Mouse (Mus musculus): Measurements from ENCODE around the gene Trappc3l. TPM values are rescaled to one million over a fixed set of nuclear protein-coding genes. Genes with fewer than 3 reads are reported as not detected.
"Not testable (repeated sequence)": the region's sequence is repeated elsewhere in the genome, so short reads cannot be mapped to it uniquely, and the experiment has no call there.

Trappc3l gene
- polyA plus RNA-seq (2014; fragmentation: Nextera tagmentation; extraction: Ambion mirVana), result not detected in 2 replicates

- 77% methylated on average over 3 of the region's 3 CpGs for WGBS
- H3K27ac ChIP-seq (replicated peaks; ENCODE audit: low read depth, low read length), result no peak within 1 kb of the TSS
- H3K9ac ChIP-seq (replicated peaks; ENCODE audit: low read length), result no peak within 1 kb of the TSS
- no peaks in the 10 kb centered on the region for H3K36me3 ChIP-seq (ENCODE audit: control insufficient read depth, insufficient read depth, low read length)
- H3K4me1 ChIP-seq (ENCODE audit: control insufficient read depth, insufficient read depth, low read length), result no peaks in the 10 kb centered on the region
- no peaks in the 10 kb centered on the region for H3K27me3 ChIP-seq (ENCODE audit: control insufficient read depth, insufficient read depth, low read length)
- DNase-seq, result peak; percentile 2
- H3K4me2 ChIP-seq (ENCODE audit: low read length), result no peak within 1 kb of the TSS
- ATAC-seq (ENCODE audit: low FRiP score, low TSS enrichment), result no peak
- no peaks in the 10 kb centered on the region for H3K9me3 ChIP-seq (ENCODE audit: control insufficient read depth, low read length)
- no peak within 1 kb of the TSS for H3K4me3 ChIP-seq (replicated peaks; ENCODE audit: low read depth, low read length)
Measured at GRCm38 (mm10) chr10:34037401-34037800, at the start of gene Trappc3l. Trappc3l (plus strand) TSS chr10:34037597.

GRCm38 (mm10) chr10:33996686-33997085 lies 40.7 kb upstream of the Trappc3l start:
- H3K9ac ChIP-seq (replicated peaks; ENCODE audit: low read length); H3K4me2 ChIP-seq (ENCODE audit: low read length); H3K27ac ChIP-seq (replicated peaks; ENCODE audit: low read depth, low read length); H3K4me1 ChIP-seq (ENCODE audit: control insufficient read depth, insufficient read depth, low read length); H3K27me3 ChIP-seq (ENCODE audit: control insufficient read depth, insufficient read depth, low read length); DNase-seq; H3K9me3 ChIP-seq (ENCODE audit: control insufficient read depth, low read length); H3K4me3 ChIP-seq (replicated peaks; ENCODE audit: low read depth, low read length); ATAC-seq (ENCODE audit: low FRiP score, low TSS enrichment): not testable (repeated sequence)
- H3K36me3 ChIP-seq (ENCODE audit: control insufficient read depth, insufficient read depth, low read length), result peaks cover 77% of the 10 kb centered on the region
- WGBS, result 94% methylated on average over 6 of the region's 8 CpGs

- Histone ChIP-seq H3K36me3 (ENCODE audit: control insufficient read depth, insufficient read depth, low read length) (peaks cover 77% of the 10 kb centered on the region), H3K9ac (replicated peaks; ENCODE audit: low read length) (no peak overlapping the region), H3K27me3 (ENCODE audit: control insufficient read depth, insufficient read depth, low read length) (no peaks in the 10 kb centered on the region), H3K4me1 (ENCODE audit: control insufficient read depth, insufficient read depth, low read length) (no peaks in the 10 kb centered on the region), H3K4me2 (ENCODE audit: low read length) (no peak overlapping the region), H3K4me3 (replicated peaks; ENCODE audit: low read depth, low read length) (no peak overlapping the region), H3K27ac (replicated peaks; ENCODE audit: low read depth, low read length) (no peak overlapping the region), H3K9me3 (ENCODE audit: control insufficient read depth, low read length) (no peaks in the 10 kb centered on the region)
- DNase-seq, result no peak
- no peak for ATAC-seq (ENCODE audit: low FRiP score, low TSS enrichment)
Measured at GRCm38 (mm10) chr10:33998397-33998796, 39.0 kb upstream of the Trappc3l start.

GRCm38 (mm10) chr10:34012581-34012980 lies 24.8 kb upstream of the Trappc3l start:
- no peak overlapping the region for H3K4me3 ChIP-seq (replicated peaks; ENCODE audit: low read depth, low read length)
- no peaks in the 10 kb centered on the region for H3K27me3 ChIP-seq (ENCODE audit: control insufficient read depth, insufficient read depth, low read length)
- peaks cover 25% of the 10 kb centered on the region for H3K36me3 ChIP-seq (ENCODE audit: control insufficient read depth, insufficient read depth, low read length)
- H3K27ac ChIP-seq (replicated peaks; ENCODE audit: low read depth, low read length), result no peak overlapping the region
- no peaks in the 10 kb centered on the region for H3K4me1 ChIP-seq (ENCODE audit: control insufficient read depth, insufficient read depth, low read length)
- ATAC-seq (ENCODE audit: low FRiP score, low TSS enrichment), result no peak
- H3K4me2 ChIP-seq (ENCODE audit: low read length), result no peak overlapping the region
- WGBS, result 96% methylated on average over 4 of the region's 4 CpGs
- DNase-seq, result no peak
- H3K9me3 ChIP-seq (ENCODE audit: control insufficient read depth, low read length), result no peaks in the 10 kb centered on the region
- H3K9ac ChIP-seq (replicated peaks; ENCODE audit: low read length), result no peak overlapping the region

- Histone ChIP-seq H3K27me3 (ENCODE audit: control insufficient read depth, insufficient read depth, low read length) (no peaks in the 10 kb centered on the region), H3K9me3 (ENCODE audit: control insufficient read depth, low read length) (no peaks in the 10 kb centered on the region), H3K9ac (replicated peaks; ENCODE audit: low read length) (no peak overlapping the region), H3K4me1 (ENCODE audit: control insufficient read depth, insufficient read depth, low read length) (peaks cover 6% of the 10 kb centered on the region), H3K27ac (replicated peaks; ENCODE audit: low read depth, low read length) (no peak overlapping the region), H3K4me2 (ENCODE audit: low read length) (no peak overlapping the region), H3K4me3 (replicated peaks; ENCODE audit: low read depth, low read length) (no peak overlapping the region), H3K36me3 (ENCODE audit: control insufficient read depth, insufficient read depth, low read length) (peaks cover 19% of the 10 kb centered on the region)
- 82% methylated on average over 2 of the region's 2 CpGs for WGBS
- DNase-seq, result no peak
- no peak for ATAC-seq (ENCODE audit: low FRiP score, low TSS enrichment)
Measured at GRCm38 (mm10) chr10:34013241-34013640, 24.2 kb upstream of the Trappc3l start.

GRCm38 (mm10) chr10:34018746-34019301 lies 18.6 kb upstream of the Trappc3l start:
- no peak; the same call in 1 of the 2 replicates for ATAC-seq (ENCODE audit: low FRiP score, low TSS enrichment)
- under 1% methylated on average over 21 of the region's 21 CpGs for WGBS

GRCm38 (mm10) chr10:34019302-34020075 lies 17.9 kb upstream of the Trappc3l start, which contains the start of gene Rwdd1:
Rwdd1 (minus strand) TSS chr10:34019624.
- peak within 1 kb of the TSS; percentile 91 for H3K4me3 ChIP-seq (replicated peaks; ENCODE audit: low read depth, low read length)
- ATAC-seq (ENCODE audit: low FRiP score, low TSS enrichment), result peak; percentile 100
- H3K36me3 ChIP-seq (ENCODE audit: control insufficient read depth, insufficient read depth, low read length), result no peaks in the 10 kb centered on the region
- peaks cover 14% of the 10 kb centered on the region for H3K4me1 ChIP-seq (ENCODE audit: control insufficient read depth, insufficient read depth, low read length)
- H3K27me3 ChIP-seq (ENCODE audit: control insufficient read depth, insufficient read depth, low read length), result no peaks in the 10 kb centered on the region
- under 1% methylated on average over 82 of the region's 82 CpGs for WGBS
- H3K4me2 ChIP-seq (ENCODE audit: low read length), result peak within 1 kb of the TSS; percentile 77
- peak within 1 kb of the TSS; percentile 89 for H3K9ac ChIP-seq (replicated peaks; ENCODE audit: low read length)
- peak; percentile 98 for DNase-seq
- H3K9me3 ChIP-seq (ENCODE audit: control insufficient read depth, low read length), result no peaks in the 10 kb centered on the region
- H3K27ac ChIP-seq (replicated peaks; ENCODE audit: low read depth, low read length), result peak within 1 kb of the TSS; percentile 93

More at GRCm38 (mm10) chr10:34018746-34019301, 18.6 kb upstream of the Trappc3l start:
- H3K36me3 ChIP-seq (ENCODE audit: control insufficient read depth, insufficient read depth, low read length), result no peaks in the 10 kb centered on the region
- H3K27ac ChIP-seq (replicated peaks; ENCODE audit: low read depth, low read length), result peak overlapping the region; percentile 93
- no peaks in the 10 kb centered on the region for H3K27me3 ChIP-seq (ENCODE audit: control insufficient read depth, insufficient read depth, low read length)
- peak overlapping the region; percentile 89 for H3K9ac ChIP-seq (replicated peaks; ENCODE audit: low read length)
- peak overlapping the region; percentile 91 for H3K4me3 ChIP-seq (replicated peaks; ENCODE audit: low read depth, low read length)
- no peaks in the 10 kb centered on the region for H3K9me3 ChIP-seq (ENCODE audit: control insufficient read depth, low read length)
- DNase-seq, result peak; percentile 58
- H3K4me1 ChIP-seq (ENCODE audit: control insufficient read depth, insufficient read depth, low read length), result peaks cover 14% of the 10 kb centered on the region
- peak overlapping the region; percentile 77 for H3K4me2 ChIP-seq (ENCODE audit: low read length)

GRCm38 (mm10) chr10:34030322-34030721 lies 7.1 kb upstream of the Trappc3l start:
- H3K9ac ChIP-seq (replicated peaks; ENCODE audit: low read length), result no peak overlapping the region
- 80% methylated on average over 5 of the region's 5 CpGs for WGBS
- no peak overlapping the region for H3K27ac ChIP-seq (replicated peaks; ENCODE audit: low read depth, low read length)
- no peak overlapping the region for H3K4me2 ChIP-seq (ENCODE audit: low read length)
- no peaks in the 10 kb centered on the region for H3K4me1 ChIP-seq (ENCODE audit: control insufficient read depth, insufficient read depth, low read length)
- H3K36me3 ChIP-seq (ENCODE audit: control insufficient read depth, insufficient read depth, low read length), result no peaks in the 10 kb centered on the region
- H3K27me3 ChIP-seq (ENCODE audit: control insufficient read depth, insufficient read depth, low read length), result no peaks in the 10 kb centered on the region
- no peak for ATAC-seq (ENCODE audit: low FRiP score, low TSS enrichment)
- no peaks in the 10 kb centered on the region for H3K9me3 ChIP-seq (ENCODE audit: control insufficient read depth, low read length)
- no peak overlapping the region for H3K4me3 ChIP-seq (replicated peaks; ENCODE audit: low read depth, low read length)
- no peak for DNase-seq

Measured in midbrain, embryonic 14.5 days (tissue).